Mouse (Mus musculus): ENCODE results near the gene Efl1. TPM values are rescaled to one million over a fixed set of nuclear protein-coding genes. Genes with fewer than 3 reads are reported as not detected.

Gene Efl1
- total RNA-seq (2015): 12.8 and 14.7 TPM in 2 replicates
- 11.8 and 13.3 TPM in 2 replicates for total RNA-seq (2017)

DNA sequence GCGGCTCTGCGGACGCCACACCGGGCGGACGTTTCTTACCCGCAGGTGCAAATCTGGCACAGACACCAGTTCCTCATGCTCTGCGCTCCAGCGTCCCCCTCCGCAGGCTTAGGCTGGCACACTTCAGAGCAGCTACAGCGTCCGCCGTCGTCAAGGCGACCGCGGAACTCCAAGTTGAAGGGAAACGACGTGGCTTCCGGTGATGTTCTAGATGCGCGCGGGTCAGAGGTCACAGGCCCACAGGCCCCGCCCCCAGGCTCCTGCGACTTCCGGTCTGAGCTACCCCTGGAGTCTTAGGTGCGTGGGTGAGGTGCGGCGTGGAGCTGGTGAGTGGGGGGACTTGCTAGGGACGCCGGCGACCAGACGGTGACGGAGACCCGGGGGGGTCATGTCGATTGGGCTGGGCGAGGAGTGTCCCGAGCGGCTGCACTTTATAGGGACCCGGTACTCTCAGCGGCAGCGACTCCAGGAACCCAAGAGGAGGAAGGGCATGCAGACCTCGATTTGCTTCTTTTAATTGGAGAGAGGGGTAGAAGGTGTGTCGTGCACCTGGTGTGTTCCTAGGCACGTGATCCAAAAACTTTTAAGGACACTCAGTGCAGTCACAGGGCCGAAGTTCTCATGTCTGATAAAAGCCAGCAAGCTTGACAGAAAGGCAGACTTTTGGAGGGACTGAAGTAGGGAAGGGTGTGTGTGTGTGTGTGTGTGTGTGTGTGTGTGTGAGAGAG, at the start of gene Efl1, which contains the start of gene Saxo2:
TSS of gene Efl1 (plus strand) at position 262 of the 728 bp plus-strand sequence.
TSS of gene Saxo2 (minus strand) at position 176 of the 728 bp plus-strand sequence.
- ATAC-seq (ENCODE audit: poor library complexity, severe bottlenecking): peak; percentile 99

GRCm38 (mm10) chr7:82602008-82602407, 46.4 kb upstream of the Efl1 start:
- peak; percentile 90 for ATAC-seq (ENCODE audit: poor library complexity, severe bottlenecking)

DNA sequence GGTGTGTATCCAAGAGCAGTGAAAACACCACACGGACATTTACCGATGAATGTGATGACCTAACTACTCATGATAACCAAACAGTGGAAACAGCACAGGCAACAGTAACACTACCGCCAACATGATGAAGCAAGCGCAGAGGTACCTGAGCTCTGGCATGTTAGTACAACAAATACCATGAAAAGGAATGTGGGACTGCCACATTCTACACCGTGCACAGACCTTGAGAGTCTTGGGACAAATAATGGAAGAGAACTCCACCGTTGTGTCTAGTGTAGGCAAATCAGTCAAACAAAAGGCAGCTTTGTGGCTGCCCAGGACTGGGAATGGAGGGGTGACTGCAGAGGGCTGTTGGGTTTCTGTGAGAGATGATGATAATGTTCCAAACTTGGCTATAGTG, 43.0 kb upstream of the Efl1 start:
- ATAC-seq (ENCODE audit: poor library complexity, severe bottlenecking): no peak

DNA sequence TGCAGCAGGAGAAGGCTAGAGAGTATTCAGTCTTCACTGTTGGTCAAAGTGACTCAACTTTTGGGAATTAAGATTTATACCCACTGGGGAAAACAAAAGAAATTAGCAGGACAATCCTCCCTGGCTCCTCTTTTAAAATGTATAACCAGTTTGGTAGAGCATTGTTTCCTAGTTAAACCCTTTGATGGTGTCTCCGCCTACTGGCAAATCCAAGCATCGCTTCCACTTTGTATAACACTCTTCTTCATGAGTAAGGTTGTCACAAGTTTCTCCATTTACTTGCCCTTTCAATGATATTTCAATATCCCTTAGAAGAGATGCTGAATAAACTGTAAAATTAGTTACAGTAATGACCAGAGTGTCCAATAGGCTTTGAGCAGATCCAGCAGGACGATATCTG, 38.8 kb upstream of the Efl1 start:
- ATAC-seq (ENCODE audit: poor library complexity, severe bottlenecking): peak; percentile 61

GRCm38 (mm10) chr7:82625342-82625741, 23.1 kb upstream of the Efl1 start:
- peak; percentile 40; the same call in 1 of the 2 replicates for ATAC-seq (ENCODE audit: poor library complexity, severe bottlenecking)

DNA sequence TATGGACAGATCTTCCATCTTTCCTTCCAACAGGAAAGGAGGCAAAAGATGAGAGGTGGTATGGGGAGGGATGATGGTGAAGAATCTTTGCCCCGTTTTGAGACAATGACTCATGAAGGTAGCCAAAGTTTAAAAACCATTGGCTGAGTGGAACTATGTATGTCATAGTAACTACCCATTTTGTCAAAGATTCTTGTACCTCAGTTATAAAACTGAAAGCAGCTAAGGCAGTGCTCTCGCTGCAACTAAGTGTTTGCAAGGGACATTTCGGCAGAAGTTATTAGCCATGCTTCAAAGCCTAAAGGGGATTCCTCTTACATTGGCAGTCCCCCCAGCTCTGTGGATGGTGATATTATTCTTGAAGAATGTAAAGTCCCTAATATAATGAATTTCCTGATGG, 1.2 kb upstream of the Efl1 start:
- ATAC-seq (ENCODE audit: poor library complexity, severe bottlenecking): no peak

DNA sequence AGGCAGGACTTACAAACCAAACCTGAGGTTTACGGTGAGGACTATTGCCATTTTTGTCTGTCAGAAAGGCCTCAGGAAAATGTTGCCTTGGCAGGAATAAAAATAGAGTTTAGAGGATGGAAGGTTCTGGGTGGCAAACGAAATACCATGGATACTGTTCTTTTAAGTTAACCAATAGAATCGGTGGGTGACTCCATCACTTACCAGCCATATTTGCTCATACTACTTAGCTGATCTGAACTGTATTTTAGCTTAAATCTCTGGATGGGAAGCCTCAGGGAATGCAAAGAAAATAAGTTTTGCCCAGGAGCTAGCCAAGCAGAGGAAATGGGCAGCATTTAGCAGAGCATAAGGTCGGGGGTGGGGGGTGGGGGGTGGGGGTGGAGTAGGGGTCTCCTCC, 505 bp upstream of the Efl1 start:
- ATAC-seq (ENCODE audit: poor library complexity, severe bottlenecking): no peak

DNA sequence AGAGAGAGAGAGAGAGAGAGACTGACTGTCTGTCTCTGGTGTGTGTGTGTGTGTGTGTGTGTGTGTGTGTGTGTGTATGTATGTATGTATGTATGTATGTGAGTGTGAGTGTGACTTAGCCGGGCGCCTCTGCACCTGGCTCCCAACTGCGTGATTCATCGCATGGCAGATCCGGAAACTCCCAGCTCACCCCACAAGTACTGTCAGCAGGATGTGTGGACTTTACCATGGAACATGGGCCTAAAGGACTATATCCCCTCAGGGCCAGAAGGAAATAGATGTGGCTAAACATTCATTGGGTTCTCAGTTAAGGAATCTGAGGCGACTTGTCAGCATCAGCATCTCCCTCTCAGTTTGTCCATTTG, 649 bp downstream of the Efl1 start:
- no peak for ATAC-seq (ENCODE audit: poor library complexity, severe bottlenecking)

GRCm38 (mm10) chr7:82664604-82665003, 16.2 kb downstream of the Efl1 start:
- ATAC-seq (ENCODE audit: poor library complexity, severe bottlenecking): no peak

DNA sequence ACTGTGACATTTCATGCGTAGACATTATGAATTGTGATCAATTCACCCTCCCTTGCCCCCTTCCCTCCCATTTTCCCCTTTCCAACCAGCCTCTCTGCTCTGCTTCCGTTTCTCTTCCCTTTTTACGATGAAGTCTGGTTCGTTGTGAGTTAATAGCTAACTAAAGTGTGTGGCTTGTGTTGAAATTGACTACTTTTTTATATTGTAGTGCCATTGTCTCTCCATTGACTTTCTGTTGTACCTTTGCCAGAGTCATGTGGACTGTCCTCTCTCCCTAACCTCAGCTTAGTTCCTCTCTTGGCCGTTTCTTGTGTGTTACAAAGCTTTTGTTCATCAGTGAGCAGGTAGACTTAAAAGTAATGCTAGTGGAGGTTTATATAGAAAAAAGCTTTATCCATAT, 27.6 kb downstream of the Efl1 start:
- ATAC-seq (ENCODE audit: poor library complexity, severe bottlenecking): no peak

- no peak for ATAC-seq (ENCODE audit: poor library complexity, severe bottlenecking)
Measured at GRCm38 (mm10) chr7:82676834-82677233, 28.4 kb downstream of the Efl1 start.

DNA sequence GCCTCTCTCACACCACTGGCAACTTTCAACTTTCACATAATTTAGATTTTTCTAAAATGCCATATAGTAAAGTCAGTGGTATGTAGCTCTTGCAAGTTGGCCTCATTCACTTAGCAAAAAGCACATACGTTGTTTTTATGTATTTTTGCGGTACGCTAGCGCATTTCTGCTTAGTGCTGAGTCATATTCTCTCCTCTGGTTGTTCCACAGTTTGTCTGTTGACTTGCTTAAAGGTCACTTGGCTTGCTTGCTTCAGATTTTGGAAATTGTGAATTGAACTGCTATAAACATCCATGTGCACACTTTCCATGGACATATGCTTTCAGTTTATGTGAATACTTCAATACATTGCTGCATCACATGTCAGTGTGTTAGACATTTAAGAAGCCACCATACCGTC, 31.5 kb downstream of the Efl1 start:
- no peak for ATAC-seq (ENCODE audit: poor library complexity, severe bottlenecking)

DNA sequence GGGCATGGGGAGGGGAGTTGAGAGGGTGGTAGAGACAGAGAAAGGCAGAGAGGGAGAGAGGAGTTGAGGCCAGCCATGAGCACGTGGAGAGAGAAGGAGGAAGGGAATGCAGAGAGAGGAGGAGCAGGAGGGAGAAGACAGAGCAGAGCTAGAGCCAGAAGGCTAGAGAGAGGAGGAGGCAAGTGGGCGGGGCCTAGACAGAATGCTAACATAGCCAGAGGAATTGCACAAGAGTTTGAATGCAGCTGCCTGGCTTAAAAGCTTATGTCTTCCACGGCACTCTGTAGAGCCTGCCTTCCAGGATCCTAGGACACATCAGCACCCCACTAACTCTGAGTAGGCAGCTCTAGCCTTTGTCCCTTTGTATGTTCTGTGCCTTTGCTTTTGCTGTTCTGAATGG, 40.3 kb downstream of the Efl1 start:
- ATAC-seq (ENCODE audit: poor library complexity, severe bottlenecking): peak; percentile 61

- ATAC-seq (ENCODE audit: poor library complexity, severe bottlenecking): peak; percentile 90
Measured at GRCm38 (mm10) chr7:82691021-82691738, 42.8 kb downstream of the Efl1 start.

DNA sequence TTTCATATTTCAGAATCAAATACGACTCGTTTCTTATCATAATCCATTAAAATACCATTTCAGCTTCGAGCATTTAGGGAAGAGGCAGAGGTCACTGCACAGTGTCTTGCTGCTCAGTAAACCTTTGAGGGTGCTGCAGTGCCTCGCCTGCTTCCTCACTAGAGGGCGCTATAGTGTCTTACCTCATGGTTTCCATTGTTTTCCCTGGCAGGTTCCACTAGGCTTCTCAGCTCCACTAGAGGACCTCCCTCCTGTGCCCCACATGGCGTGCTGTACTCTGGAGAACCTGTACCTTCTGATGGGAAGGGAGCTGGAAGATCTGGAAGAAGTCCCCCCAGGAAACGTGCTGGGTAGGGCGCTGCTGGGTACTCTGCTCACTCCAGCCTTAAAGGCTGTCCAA, 49.3 kb downstream of the Efl1 start:
- ATAC-seq (ENCODE audit: poor library complexity, severe bottlenecking): peak; percentile 80

- ATAC-seq (ENCODE audit: poor library complexity, severe bottlenecking): 0 out of 2 replicates have a peak, but pooled peaks have one; percentile 27
Measured at GRCm38 (mm10) chr7:82698968-82699367, 50.6 kb downstream of the Efl1 start.

DNA sequence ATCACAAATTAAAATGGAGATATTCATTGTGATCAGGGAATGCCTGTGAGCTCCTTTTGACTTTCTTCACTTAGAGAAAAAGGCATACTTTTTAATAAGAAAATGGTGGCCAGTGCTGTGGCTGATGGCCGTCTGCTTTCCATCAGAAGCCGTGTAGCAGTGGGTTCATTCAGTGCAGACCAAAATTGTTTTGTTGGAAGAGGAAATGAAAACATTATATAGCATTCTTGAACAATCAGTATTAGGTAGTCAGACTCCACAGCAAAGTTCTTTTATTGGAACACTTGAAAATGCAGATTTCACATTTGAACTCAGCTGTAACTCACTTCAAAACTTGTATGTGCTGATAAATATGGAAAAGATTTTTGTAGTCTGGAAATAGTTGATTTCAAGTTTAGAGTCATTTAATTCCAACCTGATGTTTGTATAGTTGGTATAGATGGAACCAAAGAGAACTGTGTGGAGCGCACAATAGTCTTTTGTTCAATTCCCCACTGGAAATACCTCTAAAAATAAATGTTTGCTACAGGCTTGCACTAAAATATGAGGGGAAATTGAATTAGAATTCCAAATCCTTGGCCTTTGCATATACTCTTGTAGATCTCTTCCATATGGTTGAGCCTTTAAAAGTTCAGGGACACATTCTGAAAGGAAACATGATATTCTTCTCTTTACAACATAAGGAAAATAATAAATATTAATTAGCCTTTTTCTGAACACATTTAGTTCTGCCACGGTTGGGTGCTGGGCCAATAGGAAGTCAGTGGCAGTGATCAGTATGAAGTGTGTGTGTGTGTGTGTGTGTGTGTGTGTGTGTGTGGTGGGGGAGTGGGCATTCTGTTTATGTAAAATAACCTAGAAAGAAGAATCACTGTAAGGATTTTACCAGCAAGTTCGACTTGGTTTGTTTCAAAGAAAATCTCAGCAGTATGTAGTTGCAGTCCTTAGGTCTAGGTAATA, 54.2 kb downstream of the Efl1 start:
- no peak for ATAC-seq (ENCODE audit: poor library complexity, severe bottlenecking)

GRCm38 (mm10) chr7:82709172-82709571, 60.8 kb downstream of the Efl1 start:
- ATAC-seq (ENCODE audit: poor library complexity, severe bottlenecking): no peak

DNA sequence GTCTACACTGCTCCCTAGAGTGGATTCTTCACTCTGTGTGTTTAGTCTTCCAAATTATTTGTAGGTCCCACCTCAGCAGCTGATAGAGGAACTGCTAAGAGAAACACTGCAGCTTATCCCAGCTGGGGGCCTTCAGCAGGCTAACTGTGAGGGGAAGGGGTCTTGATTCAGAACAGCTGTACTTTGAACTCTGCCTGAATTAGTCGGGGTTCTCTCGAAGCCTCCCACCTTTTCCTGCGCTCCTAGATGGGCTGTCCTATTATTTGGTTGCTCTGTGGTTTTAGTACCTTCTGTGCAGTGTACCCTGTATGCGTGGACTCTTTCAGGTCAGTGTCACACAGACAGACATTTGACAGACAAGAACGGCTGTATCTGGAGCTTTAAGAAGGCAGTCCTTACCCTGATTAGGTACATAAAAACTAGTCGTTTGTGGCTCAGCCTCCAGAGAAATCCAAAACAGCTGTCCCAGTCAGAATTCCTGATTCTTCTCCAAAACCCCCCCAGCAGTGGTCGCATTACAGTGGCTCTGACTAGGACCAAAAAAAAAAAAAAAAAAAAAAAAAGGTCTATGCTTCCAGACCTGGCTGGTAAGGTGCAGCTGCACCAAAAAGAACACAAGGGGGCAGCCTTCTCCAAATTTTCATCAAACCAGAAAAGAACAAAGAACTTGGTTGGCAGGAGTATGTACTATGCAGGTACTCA, 66.9 kb downstream of the Efl1 start:
- peak; percentile 81 for ATAC-seq (ENCODE audit: poor library complexity, severe bottlenecking)

DNA sequence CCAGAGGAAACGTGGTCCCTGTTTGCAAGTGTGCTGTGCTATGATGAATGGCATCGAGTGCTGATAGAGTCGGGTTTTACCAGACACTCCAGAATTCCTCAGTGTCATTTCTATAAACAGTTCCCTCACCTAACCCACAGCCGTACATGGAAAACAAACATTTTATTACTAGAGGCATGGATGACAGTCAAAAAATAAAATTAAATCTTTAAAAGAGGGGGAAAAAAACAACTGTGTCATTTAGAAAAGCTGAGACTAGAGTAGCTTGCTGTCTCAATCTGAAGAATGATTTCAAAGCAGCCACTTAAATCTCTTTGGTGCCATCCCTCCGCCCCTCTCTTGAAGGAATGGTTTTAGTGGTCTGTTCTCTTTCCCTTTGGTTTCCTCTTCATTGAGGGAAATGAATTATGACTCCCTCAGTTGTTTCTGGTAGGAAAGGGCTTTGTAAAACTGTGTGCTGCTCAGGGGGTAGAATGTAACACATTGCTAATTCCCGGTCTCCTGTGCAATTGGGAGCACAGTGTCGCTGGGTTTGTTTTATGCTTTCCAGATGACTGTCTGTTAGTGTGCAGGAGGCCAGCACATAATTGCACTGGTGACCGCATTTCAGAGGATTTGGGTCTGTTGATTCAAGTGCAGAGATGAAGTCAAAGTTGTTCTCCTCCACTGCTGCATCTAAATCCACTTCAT, 67.6 kb downstream of the Efl1 start:
- no peak for ATAC-seq (ENCODE audit: poor library complexity, severe bottlenecking)

Data from megakaryocyte, adult 5-6 weeks (primary cell).